Mouse (Mus musculus): ENCODE data around the gene Fjx1. TPM values are rescaled to one million over a fixed set of nuclear protein-coding genes. Genes with fewer than 3 reads are reported as not detected.

Fjx1 gene
- total and polyA plus RNA-seq, 3 experiments, result 0.17 to 0.55 (median 0.43) TPM

GRCm38 (mm10) chr2:102399864-102400604 lies 52.3 kb downstream of the Fjx1 start:
- H3K27me3 ChIP-seq (replicated peaks), result no peaks in the 10 kb centered on the region
- in situ Hi-C loops (cut with MboI; ENCODE audit: low pct_ligation_motif_present, low pct_unique_long_range_greater_than_20kb, low sequenced_read_pairs) (no loop called here), dilution Hi-C loops (cut with MboI; ENCODE audit: extremely low pct_ligation_motif_present, extremely low pct_unique_long_range_greater_than_20kb, low sequenced_read_pairs) (no loop called here)
- peaks cover 0 to 4% of the 10 kb centered on the region in 2 experiments for H3K36me3 ChIP-seq (replicated peaks in 1 of 2; ENCODE audit: control insufficient read depth in 1 of 2, insufficient read depth in 1 of 2, low read length in 1 of 2)
- no peaks in the 10 kb centered on the region for H3K9me3 ChIP-seq (replicated peaks; ENCODE audit: low read length)
- peaks cover 17 to 31% of the 10 kb centered on the region in 2 experiments for H3K4me1 ChIP-seq (ENCODE audit: control insufficient read depth in 1 of 2, insufficient read depth in 2 of 2)
- H3K27ac ChIP-seq (ENCODE audit: insufficient read depth, low read depth), result peak overlapping the region; percentile 81
- peak overlapping the region; percentile 80 for H3K4me2 ChIP-seq (ENCODE audit: insufficient read depth, low read depth, poor library complexity, severe bottlenecking)
- peaks cover 37% of the 10 kb centered on the region for H3K79me2 ChIP-seq (replicated peaks; ENCODE audit: control insufficient read depth, extremely low read depth, insufficient read depth, poor library complexity, severe bottlenecking)
- peak overlapping the region; percentile 51 to 94 (median 61) for H3K4me3 ChIP-seq (replicated peaks in 1 of 3; ENCODE audit: low read depth in 2 of 3, low read length in 2 of 3, poor library complexity in 1 of 3)
- peak; percentile 45 for DNase-seq (ENCODE audit: extremely low read depth)
- peak overlapping the region; percentile 92 for H3K9ac ChIP-seq (ENCODE audit: insufficient read depth, low read depth)
- TF ChIP-seq MEF2A (IDR thresholded peaks at IDR 0.05; ENCODE audit: borderline replicate concordance, low read depth, low read length), result no peak
- no peak for TF ChIP-seq ZNF384 (IDR thresholded peaks at IDR 0.05; ENCODE audit: low read depth, low read length)
- no peak for TF ChIP-seq EP300 (IDR thresholded peaks at IDR 0.05; ENCODE audit: low read length)
- 0 out of 2 replicates have a peak, but pooled peaks have one; percentile 16 for TF ChIP-seq MYC (IDR thresholded peaks at IDR 0.05; ENCODE audit: low read depth, low read length)
- 0 out of 2 replicates have a peak, but pooled peaks have one; percentile 13 for TF ChIP-seq MXI1 (IDR thresholded peaks at IDR 0.05; ENCODE audit: low read depth, low read length)

Other genes starting within 250 kb of the Fjx1 start
- gene Trim44, start 44.7 kb downstream of the Fjx1 start, total RNA-seq (2012; rRNA removed), result 20.7 and 22.7 TPM in 2 replicates
- 26.9 and 28.0 TPM in 2 replicates for gene Trim44, start 44.7 kb downstream of the Fjx1 start, total RNA-seq (2014; rRNA removed)
- gene Trim44, start 44.7 kb downstream of the Fjx1 start, polyA plus RNA-seq (2012; ENCODE audit: insufficient read length, low read depth), result 77.5 and 80.9 TPM in 2 replicates
- 0.08 and 0.17 TPM in 2 replicates for gene Pamr1, start 97.5 kb upstream of the Fjx1 start, total RNA-seq (2012; rRNA removed)
- 0.23 and 0.28 TPM in 2 replicates for gene Pamr1, start 97.5 kb upstream of the Fjx1 start, total RNA-seq (2014; rRNA removed)
- gene Pamr1, start 97.5 kb upstream of the Fjx1 start, polyA plus RNA-seq (2012; ENCODE audit: insufficient read length, low read depth), result 0.19 and 0.24 TPM in 2 replicates
- gene Slc1a2, start 206.2 kb upstream of the Fjx1 start, total RNA-seq (2012; rRNA removed), result 0.80 and 1.6 TPM in 2 replicates
- 0.59 and 1.3 TPM in 2 replicates for gene Slc1a2, start 206.2 kb upstream of the Fjx1 start, total RNA-seq (2014; rRNA removed)
- gene Slc1a2, start 206.2 kb upstream of the Fjx1 start, polyA plus RNA-seq (2012; ENCODE audit: insufficient read length, low read depth), result 1.3 and 1.6 TPM in 2 replicates

Data from CH12.LX (cell line).